Mouse (Mus musculus) WW6 (cell line): ENCODE results near the gene Fads3.

ENCODE experiments used
- DNase-seq: peaks from one replicate; pipeline ENCODE4 v3.0.0-alpha.2; 2013; ENCODE audit warnings: low read depth, low spot score

Fads3 gene

DNA sequence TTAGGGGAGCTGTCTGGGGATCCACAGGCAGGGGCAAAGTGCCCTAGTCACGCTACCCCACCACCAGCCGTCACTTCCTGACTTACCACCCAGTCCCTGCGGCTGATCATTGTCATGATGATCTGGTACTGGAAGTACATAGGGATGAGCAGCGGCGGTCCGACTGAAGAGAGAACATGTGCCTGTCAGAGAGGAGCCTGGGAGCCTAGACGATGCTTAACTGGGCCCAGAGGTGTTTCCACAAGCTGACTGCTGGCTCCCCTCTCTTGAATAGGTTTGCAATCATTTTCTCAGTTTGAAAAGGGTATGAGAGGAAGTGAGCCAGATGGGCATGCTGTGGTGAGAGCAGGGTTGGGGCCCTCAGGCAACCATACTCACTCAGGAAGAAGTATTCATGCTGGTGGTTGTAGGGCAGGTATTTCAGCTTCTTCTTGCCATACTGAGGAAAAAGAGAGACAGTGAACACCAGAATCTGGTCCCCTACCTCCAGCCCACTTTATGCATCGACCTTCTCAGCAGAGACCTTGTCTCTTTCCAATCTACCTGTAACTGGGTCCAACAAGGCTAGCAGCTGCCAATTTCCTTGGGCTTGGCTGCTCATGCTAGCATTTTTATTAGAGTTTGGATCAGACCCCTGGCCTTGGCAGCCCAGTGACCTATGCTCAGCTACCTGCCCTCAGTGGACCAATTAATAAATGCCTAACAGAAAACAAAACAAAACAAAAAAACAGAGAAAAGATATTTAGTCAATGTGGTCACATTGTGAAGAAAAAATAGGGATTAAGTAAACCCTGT is 29.0 kb downstream of the Fads3 start:
- DNase-seq, result no peak

DNA sequence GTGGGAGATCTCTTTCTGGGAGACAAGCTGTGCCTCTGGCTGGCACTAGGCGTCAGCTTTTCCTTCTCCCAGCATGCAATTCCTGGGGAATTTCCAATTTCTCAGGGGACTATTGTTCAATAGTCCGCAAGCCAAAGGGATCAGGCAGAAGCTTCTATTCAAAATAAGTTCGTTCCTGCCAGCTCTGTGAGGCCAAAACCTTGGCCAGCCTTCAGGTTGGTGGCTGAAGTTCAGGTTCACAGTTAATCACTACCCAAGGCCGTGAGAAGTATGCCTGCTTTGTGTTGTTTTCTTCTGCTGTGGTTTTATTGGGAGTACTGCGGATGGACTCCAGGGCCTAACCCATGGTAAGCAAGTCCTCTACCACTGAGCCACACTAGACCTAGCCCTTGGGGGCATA is 29.8 kb downstream of the Fads3 start:
- DNase-seq, result no peak

DNA sequence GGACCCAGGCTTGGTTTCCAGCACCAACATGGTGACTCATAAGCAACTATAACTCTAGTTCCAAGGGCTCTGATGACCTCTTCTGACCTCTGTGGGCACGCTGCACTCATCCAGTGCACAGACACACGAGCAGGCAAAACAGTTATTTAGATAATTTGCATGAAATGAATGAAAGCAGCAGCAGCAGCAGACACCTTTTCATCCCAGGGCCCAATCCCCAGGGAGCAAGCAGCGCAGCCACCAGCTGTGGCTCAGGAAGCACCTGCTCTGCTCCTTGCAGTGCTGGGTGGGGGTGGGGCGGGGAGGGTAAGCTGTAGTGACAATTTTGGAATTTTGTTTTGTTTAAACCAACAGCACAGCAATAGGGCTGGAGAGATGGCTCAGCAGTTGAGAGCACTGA is 30.5 kb downstream of the Fads3 start:
- no peak for DNase-seq

DNA sequence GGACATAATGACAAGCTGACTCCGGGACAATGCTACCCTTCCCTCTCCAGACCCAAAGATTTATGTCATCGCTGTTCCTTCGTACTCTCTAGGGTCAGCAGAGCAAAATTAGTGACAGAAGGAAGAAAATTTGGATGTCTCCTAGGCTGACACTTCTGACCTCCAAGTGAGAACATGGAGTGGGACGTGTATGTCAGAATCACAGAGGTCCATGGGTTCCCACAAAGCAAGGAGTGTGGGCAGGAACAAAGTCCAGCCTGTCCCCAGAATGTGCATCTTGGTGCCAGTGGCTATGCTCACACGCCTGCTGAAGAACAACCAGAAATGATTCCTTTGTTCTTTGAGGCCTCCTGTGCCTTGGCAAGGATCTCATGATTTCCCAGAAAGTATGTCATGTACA is 31.8 kb downstream of the Fads3 start:
- DNase-seq, result no peak

DNA sequence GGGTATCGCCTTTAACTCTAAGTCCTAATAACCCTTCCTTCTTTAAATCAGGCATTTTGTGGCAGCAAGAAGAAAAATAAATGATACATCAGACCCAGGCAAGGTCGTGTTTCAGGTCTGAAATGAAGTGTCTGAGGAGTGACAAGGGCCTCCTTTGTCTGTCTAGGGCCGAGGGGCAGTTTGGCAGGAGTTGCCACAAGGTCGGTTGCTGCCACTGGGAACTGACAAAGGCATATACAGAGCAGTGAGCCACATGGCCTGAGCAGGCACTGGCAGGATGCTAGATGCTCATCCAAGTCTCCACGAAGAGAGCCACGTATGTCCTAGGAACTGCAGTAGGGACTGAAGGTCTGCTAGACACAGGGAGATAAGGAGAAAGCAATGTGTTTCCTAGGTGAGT is 37.0 kb downstream of the Fads3 start:
- no peak for DNase-seq

DNA sequence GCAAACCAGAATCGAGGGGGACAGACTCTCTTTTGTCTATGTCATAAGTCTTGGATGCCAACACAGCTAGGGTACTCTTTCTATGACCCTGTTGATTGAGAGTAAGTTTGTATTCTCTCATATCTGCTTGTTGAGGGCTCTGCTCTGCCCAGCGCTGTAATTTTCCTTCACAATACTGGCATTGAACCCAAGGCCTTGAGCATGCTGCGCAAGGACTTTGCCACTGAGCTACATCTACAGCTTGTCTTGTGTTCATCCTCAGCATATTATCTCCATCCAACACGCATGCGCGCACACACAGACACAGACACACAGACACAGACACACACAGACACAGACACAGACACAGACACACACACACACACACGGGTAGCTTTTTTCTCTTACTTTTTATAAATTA is 39.0 kb downstream of the Fads3 start:
- DNase-seq, result no peak

DNA sequence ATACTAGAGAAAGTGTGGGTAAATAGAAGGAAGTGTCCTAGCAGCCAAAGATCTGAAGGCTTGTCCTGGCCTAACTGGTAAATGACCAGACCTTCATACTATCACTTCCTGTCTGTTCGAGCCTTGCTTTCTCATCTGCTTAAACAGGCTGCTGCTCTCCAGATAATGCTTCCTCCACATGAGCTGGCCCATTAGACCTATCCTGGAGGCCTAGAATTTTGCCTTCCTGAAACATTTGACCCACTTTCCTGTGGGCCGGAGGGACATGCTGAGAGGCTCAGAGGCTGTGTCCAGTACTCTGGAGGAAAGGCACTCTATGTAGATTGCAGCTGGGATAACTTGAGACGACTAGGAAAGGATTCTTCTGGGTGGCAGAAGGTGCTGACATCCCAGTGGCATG is 40.7 kb downstream of the Fads3 start:
- DNase-seq, result no peak

DNA sequence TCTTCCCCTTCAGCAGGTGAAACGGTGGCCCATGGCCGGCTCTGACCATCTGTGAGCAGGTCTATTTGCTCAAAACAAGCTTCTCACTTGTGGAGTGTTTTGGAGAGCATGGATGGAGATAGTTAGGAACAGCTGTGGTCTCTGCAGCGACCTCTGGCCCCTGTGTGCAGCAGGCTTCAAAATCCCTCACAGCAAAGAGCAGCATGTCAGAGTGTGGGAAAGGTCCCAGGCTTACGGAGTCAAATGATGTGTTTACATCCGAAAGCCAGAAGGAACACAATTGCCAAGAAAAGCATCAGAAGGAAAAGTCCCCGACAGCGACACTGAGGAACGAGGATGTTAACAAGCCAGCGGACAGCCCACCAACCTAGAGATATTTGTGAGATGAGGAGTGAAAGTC is 44.1 kb downstream of the Fads3 start:
- DNase-seq, result no peak

DNA sequence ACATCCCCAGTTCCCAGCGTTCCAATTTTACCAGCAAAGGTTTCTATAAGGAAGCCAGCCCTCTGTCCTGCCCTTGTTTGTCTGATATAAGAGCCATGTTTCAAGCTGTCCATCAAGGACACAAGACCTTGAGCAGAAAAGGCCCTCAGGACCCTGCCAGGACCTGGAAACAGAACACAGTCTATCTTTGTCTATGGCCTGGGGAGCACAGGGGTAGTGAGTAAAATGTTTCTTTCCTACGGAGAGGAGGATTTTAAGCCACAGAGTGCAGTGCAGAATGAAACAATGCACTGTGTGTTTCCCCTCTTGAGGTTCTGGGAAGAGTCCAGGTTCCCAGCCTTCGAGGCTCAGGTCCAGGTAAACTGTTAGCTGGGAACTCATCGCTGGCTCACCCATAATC is 45.6 kb downstream of the Fads3 start:
- no peak for DNase-seq

DNA sequence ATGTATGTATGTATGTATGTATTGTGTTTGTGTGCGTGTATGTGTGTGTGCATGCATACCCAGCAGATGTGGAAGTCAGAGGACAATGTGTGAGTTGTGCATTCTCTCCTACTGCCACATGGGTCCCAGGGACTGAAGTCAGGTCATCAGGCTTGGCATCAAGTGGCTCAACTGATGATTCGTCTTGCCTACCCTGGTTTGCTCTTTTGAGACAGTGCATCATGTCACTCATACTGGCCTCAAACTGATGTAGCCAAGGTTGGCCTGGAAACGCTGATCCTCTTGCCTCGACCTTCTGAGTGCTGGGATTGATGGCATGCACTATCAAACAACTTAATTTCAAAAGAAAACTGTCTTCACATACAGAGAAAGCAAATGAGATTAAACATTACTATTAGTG is 52.5 kb downstream of the Fads3 start:
- no peak for DNase-seq

DNA sequence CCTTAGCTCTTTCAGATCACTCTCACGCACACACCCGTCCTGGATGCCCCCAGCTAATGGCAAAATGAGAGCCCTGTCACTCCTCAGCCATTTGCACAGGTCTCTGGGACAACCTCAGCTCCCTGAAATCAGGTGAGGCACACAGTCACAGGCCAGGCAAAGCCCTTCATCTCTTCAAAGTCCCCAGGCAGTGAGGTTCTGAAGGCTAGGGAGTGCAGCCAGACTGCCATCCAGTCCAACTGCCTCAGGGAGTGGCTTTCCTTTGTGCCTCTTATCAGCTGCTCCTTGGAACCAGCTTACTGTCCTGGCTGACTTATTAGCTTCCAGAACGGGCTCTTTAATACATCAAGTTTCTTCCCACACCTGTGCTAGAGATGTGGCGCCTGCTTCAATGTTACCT is 53.3 kb downstream of the Fads3 start:
- DNase-seq, result no peak

DNA sequence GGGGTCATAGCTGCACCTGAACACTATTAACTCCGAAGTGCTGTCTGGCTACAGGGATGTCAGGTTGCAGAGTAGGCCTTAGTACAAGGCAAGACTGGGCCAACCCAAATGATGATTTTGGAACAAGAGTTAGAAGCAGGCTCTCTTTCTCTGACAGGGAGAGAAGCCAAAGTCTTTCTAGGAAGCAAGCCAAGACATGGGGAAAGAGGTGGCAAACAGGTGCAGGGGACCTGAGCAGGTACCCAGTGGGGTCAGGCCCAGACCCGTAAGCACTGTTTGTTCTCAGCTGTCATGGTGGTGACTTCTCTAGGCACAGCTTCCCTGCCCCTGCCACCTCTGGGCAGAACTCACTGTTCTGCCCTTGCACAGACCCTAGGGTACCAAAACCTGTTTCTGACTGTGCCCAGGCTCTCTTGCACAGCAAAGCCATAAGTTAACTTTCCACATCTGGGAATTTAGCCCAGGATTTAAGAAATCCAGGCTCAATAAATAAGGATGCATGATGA is 55.1 kb downstream of the Fads3 start:
- DNase-seq, result no peak

DNA sequence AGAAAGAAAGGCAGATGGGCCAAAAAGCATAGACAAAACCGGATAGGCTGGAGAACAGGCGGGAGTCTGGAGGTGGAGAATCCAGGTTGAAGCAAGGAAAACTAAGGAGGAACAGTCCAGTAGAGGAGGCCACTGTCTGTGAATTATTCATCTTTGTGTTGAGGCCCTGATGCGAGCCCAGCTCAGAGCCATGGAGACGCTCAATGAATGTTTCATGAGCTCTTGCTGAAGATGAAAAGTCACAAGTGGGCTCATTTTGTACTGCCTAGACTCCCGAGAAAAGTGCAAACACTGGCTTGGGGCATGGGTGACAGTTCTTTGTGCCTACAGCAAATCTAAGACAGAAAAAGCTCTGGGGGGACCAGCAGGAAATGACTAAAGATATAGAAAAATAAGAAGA is 56.5 kb downstream of the Fads3 start:
- DNase-seq, result no peak

DNA sequence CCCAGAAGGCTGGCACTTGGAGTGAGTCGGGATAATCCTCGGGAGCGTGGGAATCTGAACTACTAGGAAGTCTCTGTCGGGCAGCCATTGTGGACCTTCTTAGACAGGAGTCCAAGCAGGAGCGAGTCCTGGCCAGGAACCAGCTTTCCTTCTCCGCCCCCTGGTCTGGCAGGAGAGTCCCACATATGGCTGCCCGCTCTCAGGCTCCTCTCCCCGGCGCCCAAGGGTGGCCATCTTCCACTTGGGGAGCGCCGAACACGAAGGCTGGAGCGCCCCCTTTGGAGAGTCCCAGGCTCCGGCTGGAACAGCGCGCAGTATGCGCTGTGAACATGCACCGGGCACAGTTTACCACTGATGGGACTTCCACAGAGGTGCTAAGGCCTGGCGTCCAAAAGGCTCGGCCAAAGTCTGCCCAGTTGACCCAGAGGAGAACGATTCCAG is 59.3 kb downstream of the Fads3 start:
- peak; percentile 55 for DNase-seq

DNA sequence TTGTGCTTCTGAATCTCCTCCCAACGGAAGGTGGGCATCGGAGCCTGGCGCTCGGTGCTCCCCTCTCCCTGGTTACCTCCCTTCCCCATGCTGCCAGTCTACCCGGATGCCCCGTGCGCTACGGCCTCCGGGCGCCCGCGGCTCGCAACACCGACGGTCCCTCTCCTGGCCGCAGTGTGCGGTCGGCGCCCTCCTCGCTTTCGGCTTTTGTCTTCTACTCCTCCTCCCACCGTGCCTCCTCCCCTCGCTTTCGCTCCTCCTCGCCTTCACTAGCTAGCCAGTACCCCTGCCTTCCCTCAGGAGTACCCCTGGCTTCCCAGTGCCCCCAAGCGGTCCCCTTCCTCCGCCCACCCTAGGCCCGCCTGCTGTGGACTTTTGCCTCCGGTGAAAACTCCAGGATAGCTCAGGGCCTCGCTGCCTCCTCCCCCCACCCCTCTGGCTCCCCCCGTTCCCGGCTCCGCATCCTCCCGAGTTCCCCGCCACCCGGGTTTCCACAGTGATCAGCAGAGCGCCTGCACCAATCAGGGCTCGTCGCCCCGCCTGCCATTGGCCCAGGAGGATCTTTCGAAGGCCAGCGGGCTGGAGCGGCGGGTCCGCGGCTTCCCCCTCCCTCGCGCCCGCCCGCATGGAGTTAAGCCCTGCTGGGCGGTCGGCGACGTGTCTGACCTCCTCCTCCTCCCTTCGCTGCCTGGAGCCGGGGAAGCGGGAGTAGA is 60.1 kb downstream of the Fads3 start, which contains the start of gene Fads2:
Gene Fads2, minus strand, starts transcription at position 406 of the 713 bp plus-strand sequence.
- DNase-seq, result peak; percentile 74

DNA sequence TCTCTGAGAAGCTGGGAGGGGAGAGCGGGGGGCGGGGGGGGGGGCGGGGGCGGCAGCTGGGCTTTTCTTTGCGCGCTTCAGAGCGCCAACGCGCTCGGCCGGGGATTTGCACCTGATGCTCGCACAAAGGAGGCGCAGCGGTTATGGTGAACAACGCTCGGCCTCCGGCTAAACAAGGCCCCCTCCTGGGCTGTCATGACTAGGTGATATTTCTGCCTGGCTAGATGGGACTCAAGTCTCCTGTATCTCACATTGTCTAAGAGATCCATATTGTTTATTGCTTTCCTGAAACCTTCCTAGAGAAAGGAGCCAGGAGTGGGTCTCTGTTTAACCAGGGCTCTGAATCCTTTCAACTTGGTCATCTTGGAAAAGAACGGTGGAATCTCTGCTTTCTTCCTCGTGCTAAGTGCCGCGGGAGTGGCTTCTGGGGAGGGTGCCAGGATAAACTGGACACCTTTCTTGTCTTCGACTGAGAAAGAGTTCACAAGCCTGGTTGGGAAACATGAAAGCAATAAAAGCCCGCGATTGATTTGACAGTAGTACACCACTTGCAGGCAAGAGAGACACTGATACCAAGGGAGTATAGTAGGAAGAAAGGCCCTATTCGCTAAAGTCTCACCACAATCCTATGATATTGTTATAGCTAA is 60.8 kb downstream of the Fads3 start:
- peak; percentile 24 for DNase-seq

DNA sequence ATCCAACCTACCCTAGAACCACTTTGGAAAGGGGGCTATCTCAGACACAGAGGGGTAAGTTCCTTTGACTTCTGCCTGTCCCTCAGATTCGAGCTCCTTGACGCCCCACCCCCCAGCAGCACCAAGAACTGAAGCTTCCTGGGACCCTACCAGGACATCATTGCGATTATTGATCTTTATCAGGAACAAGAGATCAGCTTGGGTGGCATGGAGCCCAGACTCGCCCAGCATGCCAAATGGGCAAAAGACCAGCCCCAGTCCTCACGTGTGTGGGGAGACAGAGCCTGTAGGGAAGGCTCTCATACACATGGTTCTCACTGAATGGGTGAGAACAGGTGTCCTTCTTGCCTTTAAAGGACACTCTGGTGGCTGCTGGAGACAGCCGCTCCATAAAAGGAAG is 62.9 kb downstream of the Fads3 start:
- no peak for DNase-seq

DNA sequence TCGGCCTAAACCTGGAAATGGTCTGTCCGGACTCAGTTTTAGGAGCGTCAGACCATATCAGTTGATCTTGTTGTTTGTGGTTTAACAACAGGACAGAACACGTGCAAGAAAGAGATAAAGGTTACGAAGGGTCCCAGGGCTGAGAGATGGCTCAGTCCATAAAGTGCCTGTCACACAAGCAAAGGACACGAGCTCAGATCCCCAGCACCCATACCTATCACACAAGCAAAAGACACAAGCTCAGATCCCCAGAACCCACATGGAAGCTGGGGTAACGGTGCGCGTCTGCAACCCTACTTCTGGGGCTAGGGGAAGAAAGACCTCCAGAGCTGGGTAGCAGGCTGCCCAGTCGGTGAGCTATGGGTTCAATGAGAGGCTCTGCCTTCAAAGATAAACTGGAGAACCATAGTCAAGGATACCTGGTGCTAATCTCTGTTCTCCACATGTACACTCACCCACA is 63.7 kb downstream of the Fads3 start:
- no peak for DNase-seq

DNA sequence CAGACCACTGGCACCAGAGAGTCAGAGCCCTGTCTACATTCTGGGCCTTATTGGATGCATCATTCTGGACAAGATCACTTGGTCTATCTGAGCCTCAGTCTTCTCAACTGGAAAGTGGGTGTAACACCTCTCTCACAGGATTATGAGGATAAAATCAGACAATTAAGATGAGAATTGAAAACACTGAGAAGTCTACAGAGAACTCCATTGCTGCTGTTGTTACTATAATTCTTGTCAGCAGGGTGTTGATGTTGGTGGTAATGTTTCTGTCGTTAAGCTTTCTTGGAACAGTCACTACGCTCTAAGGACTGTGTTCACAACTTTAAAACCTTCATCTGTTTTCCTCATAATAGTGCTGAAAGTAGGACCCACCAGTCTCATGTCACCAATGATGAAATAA is 65.3 kb downstream of the Fads3 start:
- DNase-seq, result no peak

DNA sequence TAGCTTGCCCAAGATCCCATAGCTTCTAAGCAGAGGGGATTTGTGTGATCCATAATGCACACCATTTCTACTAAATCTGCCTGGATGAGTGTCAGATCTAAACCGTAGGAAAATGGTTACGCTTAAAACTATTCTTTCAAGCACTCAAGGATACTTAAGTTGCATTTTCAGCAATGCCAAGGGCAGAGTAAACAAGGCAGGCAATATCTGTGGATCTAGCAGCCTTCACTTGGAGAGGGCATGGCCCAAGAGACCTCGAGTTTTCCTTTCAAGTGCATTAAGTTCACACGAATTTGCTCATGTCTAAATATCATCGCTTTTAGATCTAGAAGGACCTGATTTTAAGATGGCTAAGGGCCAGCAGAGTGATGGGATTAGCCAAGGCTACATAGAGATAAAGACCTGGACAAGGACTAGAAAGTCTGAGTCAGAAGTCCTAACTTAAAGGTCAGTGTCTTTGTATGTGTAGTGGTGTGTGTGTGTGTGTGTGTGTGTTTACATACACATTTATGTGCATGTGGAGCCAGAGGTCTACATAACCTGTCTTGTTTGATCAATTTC is 65.8 kb downstream of the Fads3 start:
- no peak for DNase-seq

DNA sequence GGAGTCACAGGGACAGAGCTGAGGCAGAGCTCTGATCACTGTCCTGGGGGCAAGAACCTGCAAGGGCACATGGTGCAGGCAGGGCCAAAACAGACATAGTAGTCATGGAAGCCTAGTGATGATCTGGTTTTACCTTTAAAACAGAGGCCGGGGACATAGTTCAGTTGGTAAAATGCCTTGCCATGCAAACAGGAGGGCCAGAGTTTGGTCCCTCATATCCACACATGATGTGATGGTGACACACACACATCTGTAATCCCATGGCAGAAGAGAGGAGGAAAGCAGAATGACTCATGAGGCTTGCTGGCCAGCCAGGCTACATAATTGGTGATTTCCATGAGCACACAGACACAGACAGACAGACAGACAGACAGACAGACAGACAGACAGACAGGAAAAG is 66.8 kb downstream of the Fads3 start:
- DNase-seq, result no peak

DNA sequence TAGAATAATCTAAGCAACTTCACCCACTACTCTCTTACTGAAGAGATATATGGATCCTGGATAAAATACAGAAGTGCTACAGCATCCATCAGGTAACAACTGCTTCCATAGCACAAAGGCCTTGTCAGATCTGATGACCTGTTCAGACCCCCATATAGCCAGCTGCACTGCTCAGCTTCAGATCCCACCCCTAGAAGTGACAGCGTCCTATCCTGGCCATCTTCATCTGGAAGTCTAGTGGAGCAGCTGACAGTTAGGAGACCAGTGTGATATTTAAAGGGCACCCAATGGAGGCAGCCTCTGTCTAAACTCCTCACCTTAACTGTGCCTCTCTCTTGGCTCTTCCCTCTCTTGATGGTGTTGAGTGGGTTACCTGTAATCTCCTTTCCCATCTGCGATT is 67.3 kb downstream of the Fads3 start:
- no peak for DNase-seq
